Mouse (Mus musculus): ENCODE data around the gene Slc48a1. TPM values are rescaled to one million over a fixed set of nuclear protein-coding genes. Genes with fewer than 3 reads are reported as not detected.

The Slc48a1 gene
- polyA plus RNA-seq, 1 experiment from 2014 or later: 69.6 TPM

DNA sequence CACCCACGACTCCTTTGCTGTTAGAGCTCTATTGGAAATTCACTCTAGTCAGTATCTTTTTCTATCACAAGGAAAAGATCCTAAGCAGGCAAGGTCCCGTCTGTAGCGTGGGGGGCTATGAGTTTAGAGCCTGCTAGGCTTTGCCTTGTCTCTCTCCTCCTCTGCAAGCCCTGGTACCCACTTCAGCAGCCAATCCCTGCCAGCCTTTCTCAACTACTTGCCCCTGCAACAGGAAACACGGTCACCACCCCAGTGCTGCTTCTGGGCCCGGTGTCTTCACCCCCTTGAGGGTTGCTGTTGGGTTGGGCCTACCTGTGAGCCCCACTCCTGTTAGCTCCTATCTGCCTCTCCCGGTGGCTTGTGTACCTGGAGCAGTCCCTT, 43.7 kb downstream of the Slc48a1 start:
- Histone ChIP-seq H3K9ac (ENCODE audit: low read length) (peak overlapping the region; percentile 52; the same call in 1 of the 2 replicates), H3K4me2 (ENCODE audit: low read length) (peak overlapping the region; percentile 49), H3K4me3 (ENCODE audit: control insufficient read depth in 1 of 2, insufficient read depth in 1 of 2, low read depth in 1 of 2, low read length in 2 of 2) (no peak overlapping the region), H3K9me3 (ENCODE audit: control insufficient read depth, low read length) (no peaks in the 10 kb centered on the region), H3K27me3 (ENCODE audit: control insufficient read depth, insufficient read depth, low read length) (no peaks in the 10 kb centered on the region), H3K4me1 (ENCODE audit: control insufficient read depth in 2 of 2, insufficient read depth in 2 of 2, low read length in 2 of 2) (peaks cover 50 to 63% of the 10 kb centered on the region in 2 experiments), H3K36me3 (ENCODE audit: control insufficient read depth, insufficient read depth, low read length) (peaks cover 14% of the 10 kb centered on the region), H3K27ac (replicated peaks in 1 of 2; ENCODE audit: control insufficient read depth in 1 of 2, insufficient read depth in 1 of 2, low read depth in 2 of 2, low read length in 2 of 2) (peak overlapping the region; percentile 69 to 85; a peak in 3 of 4 replicates)
- ATAC-seq (ENCODE audit: insufficient number of reproducible peaks, insufficient read depth, low FRiP score, low read depth): no peak
- 62% methylated on average over 6 of the region's 6 CpGs for WGBS

DNA sequence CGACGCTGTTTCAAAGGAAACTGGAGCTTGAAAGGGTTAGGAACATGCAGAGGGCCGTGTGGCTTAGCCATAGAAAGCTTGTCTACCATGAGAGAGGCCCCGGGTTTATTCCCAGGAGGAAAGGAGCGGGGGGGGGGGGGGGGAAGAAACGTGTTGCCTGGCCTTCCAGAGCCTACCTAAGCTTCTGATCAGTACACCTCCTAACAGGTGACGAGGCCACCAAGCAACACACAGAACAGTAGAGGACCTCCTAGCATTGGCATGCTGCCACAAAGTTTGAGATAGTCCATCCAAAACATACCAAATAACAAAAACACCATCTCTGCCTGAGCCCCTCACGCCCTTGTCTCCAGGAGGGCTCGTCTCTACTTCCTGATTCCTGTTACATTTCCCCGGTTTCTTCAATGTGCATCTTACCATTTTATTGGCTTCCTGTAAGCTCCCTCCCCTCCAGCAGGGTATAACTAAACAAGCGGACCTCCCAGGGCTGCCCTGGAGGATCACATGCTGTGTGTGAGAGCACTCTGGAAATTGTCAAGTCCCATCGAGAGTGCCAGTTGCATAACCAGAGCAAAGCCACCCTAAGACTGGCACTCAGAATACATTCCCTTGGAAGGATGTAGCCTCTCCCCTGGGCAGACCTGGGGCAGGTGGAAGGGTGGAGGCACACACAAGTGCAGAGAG, 44.4 kb downstream of the Slc48a1 start:
- ATAC-seq (ENCODE audit: insufficient number of reproducible peaks, insufficient read depth, low FRiP score, low read depth): no peak
- Histone ChIP-seq H3K4me3 (ENCODE audit: control insufficient read depth in 1 of 2, insufficient read depth in 1 of 2, low read depth in 1 of 2, low read length in 2 of 2) (no peak overlapping the region), H3K4me2 (ENCODE audit: low read length) (no peak overlapping the region; the same call in 1 of the 2 replicates), H3K9ac (ENCODE audit: low read length) (peak overlapping the region; percentile 2), H3K36me3 (ENCODE audit: control insufficient read depth, insufficient read depth, low read length) (peaks cover 14% of the 10 kb centered on the region), H3K27ac (replicated peaks in 1 of 2; ENCODE audit: control insufficient read depth in 1 of 2, insufficient read depth in 1 of 2, low read depth in 2 of 2, low read length in 2 of 2) (0 out of 4 replicates have a peak overlapping the region, but pooled peaks of 1 of the 2 experiments have one; percentile 42), H3K9me3 (ENCODE audit: control insufficient read depth, low read length) (no peaks in the 10 kb centered on the region), H3K4me1 (ENCODE audit: control insufficient read depth in 2 of 2, insufficient read depth in 2 of 2, low read length in 2 of 2) (peaks cover 54 to 68% of the 10 kb centered on the region in 2 experiments), H3K27me3 (ENCODE audit: control insufficient read depth, insufficient read depth, low read length) (no peaks in the 10 kb centered on the region)
- 38% methylated on average over 11 of the region's 12 CpGs for WGBS

GRCm38 (mm10) chr15:97823479-97823878, 45.2 kb downstream of the Slc48a1 start:
- H3K4me2 ChIP-seq (ENCODE audit: low read length): no peak overlapping the region; the same call in 1 of the 2 replicates
- 77% methylated on average over 12 of the region's 12 CpGs for WGBS
- H3K27me3 ChIP-seq (ENCODE audit: control insufficient read depth, insufficient read depth, low read length): no peaks in the 10 kb centered on the region
- H3K4me1 ChIP-seq (ENCODE audit: control insufficient read depth in 2 of 2, insufficient read depth in 2 of 2, low read length in 2 of 2): peaks cover 59 to 74% of the 10 kb centered on the region in 2 experiments
- peaks cover 14% of the 10 kb centered on the region for H3K36me3 ChIP-seq (ENCODE audit: control insufficient read depth, insufficient read depth, low read length)
- H3K9me3 ChIP-seq (ENCODE audit: control insufficient read depth, low read length): no peaks in the 10 kb centered on the region
- H3K27ac ChIP-seq (replicated peaks in 1 of 2; ENCODE audit: control insufficient read depth in 1 of 2, insufficient read depth in 1 of 2, low read depth in 2 of 2, low read length in 2 of 2): no peak overlapping the region; a peak in 1 of 4 replicates
- H3K4me3 ChIP-seq (ENCODE audit: control insufficient read depth in 1 of 2, insufficient read depth in 1 of 2, low read depth in 1 of 2, low read length in 2 of 2): no peak overlapping the region
- H3K9ac ChIP-seq (ENCODE audit: low read length): peak overlapping the region; percentile 4
- ATAC-seq (ENCODE audit: insufficient number of reproducible peaks, insufficient read depth, low FRiP score, low read depth): no peak

GRCm38 (mm10) chr15:97824042-97824441, 45.7 kb downstream of the Slc48a1 start:
- no peak overlapping the region for H3K4me2 ChIP-seq (ENCODE audit: low read length)
- H3K4me1 ChIP-seq (ENCODE audit: control insufficient read depth in 2 of 2, insufficient read depth in 2 of 2, low read length in 2 of 2): peaks cover 64 to 80% of the 10 kb centered on the region in 2 experiments
- H3K36me3 ChIP-seq (ENCODE audit: control insufficient read depth, insufficient read depth, low read length): peaks cover 14% of the 10 kb centered on the region
- no peak for ATAC-seq (ENCODE audit: insufficient number of reproducible peaks, insufficient read depth, low FRiP score, low read depth)
- 63% methylated on average over 6 of the region's 6 CpGs for WGBS
- H3K27ac ChIP-seq (replicated peaks in 1 of 2; ENCODE audit: control insufficient read depth in 1 of 2, insufficient read depth in 1 of 2, low read depth in 2 of 2, low read length in 2 of 2): peak overlapping the region; percentile 22 to 85; a peak in 3 of 4 replicates
- no peak overlapping the region for H3K4me3 ChIP-seq (ENCODE audit: control insufficient read depth in 1 of 2, insufficient read depth in 1 of 2, low read depth in 1 of 2, low read length in 2 of 2)
- no peaks in the 10 kb centered on the region for H3K27me3 ChIP-seq (ENCODE audit: control insufficient read depth, insufficient read depth, low read length)
- no peaks in the 10 kb centered on the region for H3K9me3 ChIP-seq (ENCODE audit: control insufficient read depth, low read length)
- H3K9ac ChIP-seq (ENCODE audit: low read length): peak overlapping the region; percentile 4; the same call in 1 of the 2 replicates

- H3K27me3 ChIP-seq (ENCODE audit: control insufficient read depth, insufficient read depth, low read length): no peaks in the 10 kb centered on the region
- peaks cover 14% of the 10 kb centered on the region for H3K36me3 ChIP-seq (ENCODE audit: control insufficient read depth, insufficient read depth, low read length)
- H3K4me2 ChIP-seq (ENCODE audit: low read length): peak overlapping the region; percentile 66
- peaks cover 64 to 92% of the 10 kb centered on the region in 2 experiments for H3K4me1 ChIP-seq (ENCODE audit: control insufficient read depth in 2 of 2, insufficient read depth in 2 of 2, low read length in 2 of 2)
- peak overlapping the region; percentile 82 to 85 for H3K27ac ChIP-seq (replicated peaks in 1 of 2; ENCODE audit: control insufficient read depth in 1 of 2, insufficient read depth in 1 of 2, low read depth in 2 of 2, low read length in 2 of 2)
- WGBS: 6% methylated on average over 29 of the region's 29 CpGs
- H3K9ac ChIP-seq (ENCODE audit: low read length): peak overlapping the region; percentile 70
- peak overlapping the region; percentile 37 to 41 for H3K4me3 ChIP-seq (ENCODE audit: control insufficient read depth in 1 of 2, insufficient read depth in 1 of 2, low read depth in 1 of 2, low read length in 2 of 2)
- peak; percentile 69 for ATAC-seq (ENCODE audit: insufficient number of reproducible peaks, insufficient read depth, low FRiP score, low read depth)
- no peaks in the 10 kb centered on the region for H3K9me3 ChIP-seq (ENCODE audit: control insufficient read depth, low read length)
Measured at GRCm38 (mm10) chr15:97825071-97825940, 47.0 kb downstream of the Slc48a1 start.

DNA sequence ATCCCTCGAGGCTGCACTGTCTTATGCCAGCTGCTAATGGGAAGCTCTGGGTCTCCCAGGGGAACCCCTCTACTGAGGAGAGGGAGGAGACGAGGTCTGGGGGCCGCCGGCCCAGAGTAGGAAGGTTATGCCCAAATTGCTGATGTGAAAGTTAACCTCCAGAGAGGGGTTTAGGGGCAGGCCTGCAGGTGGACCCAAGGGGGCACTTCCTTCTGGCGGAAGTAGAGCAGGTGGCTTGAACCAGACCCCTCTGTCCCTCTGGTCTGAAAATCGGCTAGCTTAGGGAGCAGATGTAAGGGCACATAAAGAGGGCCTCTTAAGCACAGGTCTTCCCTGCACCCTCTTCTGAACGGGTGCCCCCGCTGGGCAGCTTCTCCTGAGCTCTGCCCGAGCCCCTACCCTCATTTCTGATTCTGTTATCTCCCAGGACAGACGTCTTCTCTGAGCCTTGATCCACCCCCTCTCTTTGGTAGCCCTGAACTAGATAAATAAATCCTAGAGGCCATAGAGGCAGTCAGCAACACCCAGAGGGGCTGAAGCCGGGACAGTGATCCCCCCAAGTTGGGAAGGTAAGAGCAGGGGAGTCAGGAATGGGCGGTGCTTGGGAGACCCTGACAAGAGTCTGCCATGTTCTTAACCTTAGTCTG, 47.7 kb downstream of the Slc48a1 start:
- H3K27me3 ChIP-seq (ENCODE audit: control insufficient read depth, insufficient read depth, low read length): no peaks in the 10 kb centered on the region
- 42% methylated on average over 12 of the region's 12 CpGs for whole genome bisulfite sequencing
- no peak for ATAC-seq (ENCODE audit: insufficient number of reproducible peaks, insufficient read depth, low FRiP score, low read depth)
- H3K27ac ChIP-seq (replicated peaks in 1 of 2; ENCODE audit: control insufficient read depth in 1 of 2, insufficient read depth in 1 of 2, low read depth in 2 of 2, low read length in 2 of 2): peak overlapping the region; percentile 82 to 85
- H3K4me1 ChIP-seq (ENCODE audit: control insufficient read depth in 2 of 2, insufficient read depth in 2 of 2, low read length in 2 of 2): peaks cover 58 to 88% of the 10 kb centered on the region in 2 experiments
- H3K36me3 ChIP-seq (ENCODE audit: control insufficient read depth, insufficient read depth, low read length): peaks cover 14% of the 10 kb centered on the region
- peak overlapping the region in 1 of 2 experiments; percentile 41; a peak in 1 of 4 replicates for H3K4me3 ChIP-seq (ENCODE audit: control insufficient read depth in 1 of 2, insufficient read depth in 1 of 2, low read depth in 1 of 2, low read length in 2 of 2)
- peak overlapping the region; percentile 70 for H3K9ac ChIP-seq (ENCODE audit: low read length)
- peak overlapping the region; percentile 66 for H3K4me2 ChIP-seq (ENCODE audit: low read length)
- no peaks in the 10 kb centered on the region for H3K9me3 ChIP-seq (ENCODE audit: control insufficient read depth, low read length)

Data from heart, embryonic 14.5 days (tissue).